Mouse (Mus musculus): ENCODE measurements at regions not wholly inside any gene's neighbourhood (a gene's known extent, or its start where the extent isn't known, plus 50 kb on each side); places are given as distances from the start of the nearest gene placed in this dataset.

DNA sequence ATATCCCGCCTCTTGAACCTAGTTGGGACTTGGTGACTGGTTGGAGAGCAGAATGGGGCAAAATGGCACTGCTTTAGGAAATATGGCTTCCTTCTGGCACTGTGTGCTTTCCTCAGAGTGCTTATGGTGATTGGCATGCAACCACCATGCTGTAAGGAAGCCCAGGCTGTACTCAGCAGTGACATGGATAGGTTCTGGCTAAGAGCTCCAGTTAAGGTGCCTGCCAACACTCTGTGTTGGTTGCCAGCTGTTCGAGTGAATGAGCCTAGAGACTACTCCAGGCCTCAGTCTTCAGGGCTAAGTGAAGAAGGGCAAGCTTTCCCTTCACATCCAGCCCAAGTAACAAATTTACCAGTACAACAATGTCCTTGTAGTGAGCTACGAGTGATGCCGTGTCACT lies 301.9 kb downstream of the Otol1 start:
- Histone ChIP-seq H3K9me3 (ENCODE audit: control insufficient read depth, low read length) (no peaks in the 10 kb centered on the region), H3K27me3 (ENCODE audit: control insufficient read depth, insufficient read depth, low read length) (no peaks in the 10 kb centered on the region), H3K27ac (ENCODE audit: low read depth, low read length) (no peak overlapping the region), H3K4me3 (ENCODE audit: low read depth, low read length) (no peak overlapping the region), H3K9ac (ENCODE audit: low read depth, low read length) (no peak overlapping the region), H3K4me2 (replicated peaks; ENCODE audit: low read depth, low read length) (no peak overlapping the region), H3K4me1 (replicated peaks; ENCODE audit: control insufficient read depth, insufficient read depth, low read length) (no peaks in the 10 kb centered on the region), H3K36me3 (ENCODE audit: control insufficient read depth, insufficient read depth, low read length) (no peaks in the 10 kb centered on the region)
- WGBS: 88% methylated on average over 4 of the region's 4 CpGs
- DNase-seq (ENCODE audit: low spot score) (no peak), ATAC-seq (ENCODE audit: low FRiP score) (no peak)

DNA sequence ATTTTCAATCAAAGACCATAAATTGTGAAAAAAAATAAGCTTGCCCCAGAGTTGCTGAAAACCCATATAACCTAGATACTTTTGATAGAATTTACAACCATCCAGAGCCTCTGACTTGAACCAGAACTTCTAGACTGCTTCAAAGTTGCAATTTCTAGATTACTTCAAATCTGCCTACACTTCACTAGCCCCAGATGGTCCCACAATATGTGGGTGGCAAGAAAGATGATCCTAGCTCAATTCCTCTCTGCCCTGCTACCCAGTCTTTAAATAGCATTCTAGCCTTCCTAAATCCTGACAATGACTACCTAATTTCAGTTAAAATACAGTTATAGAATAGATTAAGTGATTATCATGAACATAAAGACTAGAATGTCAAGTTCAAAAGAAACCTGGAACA lies 303.6 kb downstream of the Otol1 start:
- ATAC-seq (ENCODE audit: low FRiP score) (no peak), DNase-seq (ENCODE audit: low spot score) (no peak)
- no peak overlapping the region for H3K27ac ChIP-seq (ENCODE audit: low read depth, low read length)
- no peaks in the 10 kb centered on the region for H3K27me3 ChIP-seq (ENCODE audit: control insufficient read depth, insufficient read depth, low read length)
- no peaks in the 10 kb centered on the region for H3K9me3 ChIP-seq (ENCODE audit: control insufficient read depth, low read length)
- no peak overlapping the region for H3K9ac ChIP-seq (ENCODE audit: low read depth, low read length)
- no peak overlapping the region for H3K4me3 ChIP-seq (ENCODE audit: low read depth, low read length)
- no peak overlapping the region for H3K4me2 ChIP-seq (replicated peaks; ENCODE audit: low read depth, low read length)
- no peaks in the 10 kb centered on the region for H3K36me3 ChIP-seq (ENCODE audit: control insufficient read depth, insufficient read depth, low read length)
- no peaks in the 10 kb centered on the region for H3K4me1 ChIP-seq (replicated peaks; ENCODE audit: control insufficient read depth, insufficient read depth, low read length)

DNA sequence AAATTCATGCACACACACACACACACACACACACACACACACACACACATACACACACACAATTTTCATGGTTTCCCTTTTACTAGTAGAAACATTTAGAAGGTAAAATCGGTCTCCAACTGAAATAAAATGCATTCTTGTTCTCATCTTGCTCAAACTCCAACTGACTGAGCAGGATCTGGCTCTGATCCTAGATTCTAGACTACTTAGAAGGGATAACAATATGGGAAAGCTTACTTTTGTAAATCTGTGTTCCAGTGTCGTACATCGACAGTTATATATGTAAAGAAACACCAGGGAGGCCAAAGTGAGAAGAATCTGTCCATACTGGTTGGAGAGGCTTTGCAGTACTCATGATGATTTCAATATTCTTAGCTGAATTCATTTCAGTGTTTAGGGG lies 304.6 kb downstream of the Otol1 start:
- no peaks in the 10 kb centered on the region for H3K27me3 ChIP-seq (ENCODE audit: control insufficient read depth, insufficient read depth, low read length)
- H3K27ac ChIP-seq (ENCODE audit: low read depth, low read length): no peak overlapping the region
- 87% methylated on average over 3 of the region's 3 CpGs for WGBS
- H3K4me3 ChIP-seq (ENCODE audit: low read depth, low read length): no peak overlapping the region
- H3K4me2 ChIP-seq (replicated peaks; ENCODE audit: low read depth, low read length): no peak overlapping the region
- H3K9ac ChIP-seq (ENCODE audit: low read depth, low read length): no peak overlapping the region
- no peaks in the 10 kb centered on the region for H3K4me1 ChIP-seq (replicated peaks; ENCODE audit: control insufficient read depth, insufficient read depth, low read length)
- DNase-seq (ENCODE audit: low spot score): no peak
- H3K36me3 ChIP-seq (ENCODE audit: control insufficient read depth, insufficient read depth, low read length): no peaks in the 10 kb centered on the region
- H3K9me3 ChIP-seq (ENCODE audit: control insufficient read depth, low read length): no peaks in the 10 kb centered on the region
- no peak for ATAC-seq (ENCODE audit: low FRiP score)

DNA sequence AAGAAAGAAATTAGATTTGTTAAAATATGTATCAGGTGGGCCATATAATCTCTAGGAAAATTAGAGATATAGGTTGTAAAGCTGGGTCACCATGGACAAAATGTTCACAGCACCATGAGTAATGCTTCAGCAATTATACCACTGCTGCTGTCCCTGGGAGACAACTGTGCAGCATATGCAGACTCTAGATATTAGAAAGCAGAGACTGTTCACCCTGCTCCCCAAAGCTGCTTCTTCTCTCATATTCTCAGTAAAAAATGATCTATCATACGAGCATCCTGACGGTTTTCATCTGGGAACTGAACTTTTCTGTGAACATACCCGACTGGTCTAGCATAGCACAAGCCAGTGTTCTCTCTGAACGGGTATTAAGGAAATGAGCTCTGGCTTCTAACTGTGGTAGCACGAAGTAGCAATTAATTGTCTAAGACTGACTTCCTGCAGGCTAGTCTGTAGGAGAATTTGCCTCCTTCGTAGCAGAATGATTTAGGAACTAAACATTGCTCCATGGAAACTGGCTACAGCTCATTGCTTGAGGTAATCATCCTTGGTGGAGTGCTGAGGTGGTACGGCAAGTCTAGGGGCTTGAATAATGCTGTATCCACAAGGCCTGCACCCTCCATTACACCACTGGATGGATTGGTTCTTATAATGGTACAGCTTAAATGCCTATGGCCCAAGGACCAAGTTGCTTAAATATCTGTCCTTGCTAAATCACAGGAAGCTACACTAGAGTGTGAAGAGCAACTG lies 305.9 kb downstream of the Otol1 start:
- WGBS: 72% methylated on average over 7 of the region's 7 CpGs
- Histone ChIP-seq H3K27me3 (ENCODE audit: control insufficient read depth, insufficient read depth, low read length) (no peaks in the 10 kb centered on the region), H3K9ac (ENCODE audit: low read depth, low read length) (no peak overlapping the region), H3K36me3 (ENCODE audit: control insufficient read depth, insufficient read depth, low read length) (no peaks in the 10 kb centered on the region), H3K4me3 (ENCODE audit: low read depth, low read length) (no peak overlapping the region), H3K4me2 (replicated peaks; ENCODE audit: low read depth, low read length) (no peak overlapping the region), H3K27ac (ENCODE audit: low read depth, low read length) (no peak overlapping the region), H3K9me3 (ENCODE audit: control insufficient read depth, low read length) (no peaks in the 10 kb centered on the region), H3K4me1 (replicated peaks; ENCODE audit: control insufficient read depth, insufficient read depth, low read length) (no peaks in the 10 kb centered on the region)
- DNase-seq (ENCODE audit: low spot score) (no peak), ATAC-seq (ENCODE audit: low FRiP score) (no peak)

DNA sequence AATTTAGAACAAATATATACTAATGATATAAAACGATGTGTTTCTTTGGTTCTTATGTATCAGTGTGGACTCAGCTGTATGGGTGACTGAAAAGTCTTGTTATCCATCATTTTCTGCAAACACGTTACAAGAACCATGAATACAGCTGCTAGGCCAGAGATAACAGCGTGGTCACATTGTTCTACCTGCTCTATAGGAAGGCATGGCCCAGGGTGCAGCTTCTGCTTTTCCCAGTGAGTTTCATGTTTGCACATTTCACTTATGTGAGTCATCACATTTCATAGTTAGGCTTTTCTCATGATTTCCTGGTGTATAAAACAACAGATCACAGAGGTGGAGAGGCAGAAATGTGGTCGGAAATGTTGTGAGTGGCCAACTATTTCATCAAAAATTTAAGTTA lies 306.8 kb downstream of the Otol1 start:
- no peaks in the 10 kb centered on the region for H3K27me3 ChIP-seq (ENCODE audit: control insufficient read depth, insufficient read depth, low read length)
- H3K4me1 ChIP-seq (replicated peaks; ENCODE audit: control insufficient read depth, insufficient read depth, low read length): no peaks in the 10 kb centered on the region
- H3K4me2 ChIP-seq (replicated peaks; ENCODE audit: low read depth, low read length): no peak overlapping the region
- 86% methylated on average over 4 of the region's 4 CpGs for WGBS
- H3K9me3 ChIP-seq (ENCODE audit: control insufficient read depth, low read length): no peaks in the 10 kb centered on the region
- H3K36me3 ChIP-seq (ENCODE audit: control insufficient read depth, insufficient read depth, low read length): no peaks in the 10 kb centered on the region
- H3K27ac ChIP-seq (ENCODE audit: low read depth, low read length): no peak overlapping the region
- DNase-seq (ENCODE audit: low spot score) (no peak), ATAC-seq (ENCODE audit: low FRiP score) (no peak)
- no peak overlapping the region for H3K9ac ChIP-seq (ENCODE audit: low read depth, low read length)
- no peak overlapping the region for H3K4me3 ChIP-seq (ENCODE audit: low read depth, low read length)

DNA sequence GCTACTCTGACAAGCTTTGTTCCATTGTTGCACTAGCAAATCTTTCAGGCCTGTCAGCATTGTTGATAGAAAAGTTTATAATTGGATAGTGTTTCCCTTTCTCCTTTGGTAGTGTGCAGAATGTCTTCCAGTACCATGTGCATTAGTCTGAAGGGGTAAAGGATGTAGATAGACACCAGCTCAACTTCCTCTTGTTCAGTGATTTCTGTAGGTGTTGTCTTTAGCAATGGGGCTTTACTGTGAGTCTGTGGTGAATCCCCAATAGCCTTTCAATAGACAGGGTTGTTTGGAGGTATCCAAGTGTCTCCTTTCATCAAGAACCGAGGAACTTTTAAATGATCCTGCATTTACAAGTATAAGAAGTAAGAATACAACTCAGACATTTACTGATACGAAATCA lies 311.0 kb downstream of the Otol1 start:
- no peak overlapping the region for H3K27ac ChIP-seq (ENCODE audit: low read depth, low read length)
- 85% methylated on average over 2 of the region's 2 CpGs for WGBS
- no peaks in the 10 kb centered on the region for H3K36me3 ChIP-seq (ENCODE audit: control insufficient read depth, insufficient read depth, low read length)
- no peaks in the 10 kb centered on the region for H3K4me1 ChIP-seq (replicated peaks; ENCODE audit: control insufficient read depth, insufficient read depth, low read length)
- ATAC-seq (ENCODE audit: low FRiP score) (no peak), DNase-seq (ENCODE audit: low spot score) (no peak)
- H3K9me3 ChIP-seq (ENCODE audit: control insufficient read depth, low read length): no peaks in the 10 kb centered on the region
- H3K9ac ChIP-seq (ENCODE audit: low read depth, low read length): no peak overlapping the region
- H3K27me3 ChIP-seq (ENCODE audit: control insufficient read depth, insufficient read depth, low read length): no peaks in the 10 kb centered on the region
- no peak overlapping the region for H3K4me2 ChIP-seq (replicated peaks; ENCODE audit: low read depth, low read length)
- H3K4me3 ChIP-seq (ENCODE audit: low read depth, low read length): no peak overlapping the region

DNA sequence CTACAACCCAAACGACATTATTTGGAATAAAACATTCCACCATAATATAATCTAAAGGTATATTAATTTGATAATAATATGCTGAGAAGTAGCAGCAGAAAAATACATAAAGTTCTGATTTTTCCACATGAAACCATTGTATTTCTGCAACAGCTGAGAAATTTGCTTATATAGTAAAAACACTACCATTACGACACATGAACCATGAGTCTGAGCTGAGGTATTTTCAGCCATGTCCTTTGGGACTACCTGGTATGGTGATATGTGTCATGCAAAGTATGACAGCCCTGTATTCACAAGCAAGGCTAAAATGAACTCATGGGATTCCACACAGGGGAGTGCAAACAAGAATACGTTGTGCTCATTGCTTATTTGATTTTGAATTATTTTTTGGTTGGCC lies 311.7 kb downstream of the Otol1 start:
- Histone ChIP-seq H3K9me3 (ENCODE audit: control insufficient read depth, low read length) (no peaks in the 10 kb centered on the region), H3K27me3 (ENCODE audit: control insufficient read depth, insufficient read depth, low read length) (no peaks in the 10 kb centered on the region), H3K9ac (ENCODE audit: low read depth, low read length) (no peak overlapping the region), H3K27ac (ENCODE audit: low read depth, low read length) (no peak overlapping the region), H3K4me3 (ENCODE audit: low read depth, low read length) (no peak overlapping the region), H3K4me1 (replicated peaks; ENCODE audit: control insufficient read depth, insufficient read depth, low read length) (no peaks in the 10 kb centered on the region), H3K36me3 (ENCODE audit: control insufficient read depth, insufficient read depth, low read length) (no peaks in the 10 kb centered on the region), H3K4me2 (replicated peaks; ENCODE audit: low read depth, low read length) (no peak overlapping the region)
- 86% methylated on average over 3 of the region's 3 CpGs for WGBS
- no peak for DNase-seq (ENCODE audit: low spot score)
- no peak for ATAC-seq (ENCODE audit: low FRiP score)

DNA sequence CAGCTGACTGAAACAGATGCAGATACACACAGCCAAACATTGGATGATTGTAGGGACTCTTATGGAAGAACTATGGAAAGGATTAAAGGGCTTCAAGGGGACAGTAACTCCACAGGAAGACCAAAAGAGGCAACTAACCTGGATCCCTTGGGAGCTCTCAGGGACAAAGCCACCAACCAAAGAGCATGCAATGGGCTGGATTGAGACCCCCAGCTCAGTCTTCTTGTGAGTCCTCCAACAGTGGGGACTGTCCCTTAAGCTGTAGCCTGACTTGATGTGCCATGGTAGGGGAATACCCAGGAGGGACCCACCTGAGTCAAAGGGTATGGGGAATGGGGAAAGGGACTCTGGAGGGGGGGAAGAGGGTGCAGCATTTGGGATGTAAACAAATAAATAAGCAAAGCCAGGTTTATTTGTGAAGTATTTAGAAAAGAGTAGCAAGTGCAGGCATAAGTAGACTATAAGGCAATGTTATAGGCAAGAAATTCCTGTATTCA lies 313.8 kb downstream of the Otol1 start:
- Histone ChIP-seq H3K9me3 (ENCODE audit: control insufficient read depth, low read length) (no peaks in the 10 kb centered on the region), H3K27ac (ENCODE audit: low read depth, low read length) (no peak overlapping the region), H3K4me3 (ENCODE audit: low read depth, low read length) (no peak overlapping the region), H3K9ac (ENCODE audit: low read depth, low read length) (no peak overlapping the region), H3K4me2 (replicated peaks; ENCODE audit: low read depth, low read length) (no peak overlapping the region), H3K36me3 (ENCODE audit: control insufficient read depth, insufficient read depth, low read length) (no peaks in the 10 kb centered on the region), H3K27me3 (ENCODE audit: control insufficient read depth, insufficient read depth, low read length) (no peaks in the 10 kb centered on the region), H3K4me1 (replicated peaks; ENCODE audit: control insufficient read depth, insufficient read depth, low read length) (no peaks in the 10 kb centered on the region)
- ATAC-seq (ENCODE audit: low FRiP score) (no peak), DNase-seq (ENCODE audit: low spot score) (no peak)

DNA sequence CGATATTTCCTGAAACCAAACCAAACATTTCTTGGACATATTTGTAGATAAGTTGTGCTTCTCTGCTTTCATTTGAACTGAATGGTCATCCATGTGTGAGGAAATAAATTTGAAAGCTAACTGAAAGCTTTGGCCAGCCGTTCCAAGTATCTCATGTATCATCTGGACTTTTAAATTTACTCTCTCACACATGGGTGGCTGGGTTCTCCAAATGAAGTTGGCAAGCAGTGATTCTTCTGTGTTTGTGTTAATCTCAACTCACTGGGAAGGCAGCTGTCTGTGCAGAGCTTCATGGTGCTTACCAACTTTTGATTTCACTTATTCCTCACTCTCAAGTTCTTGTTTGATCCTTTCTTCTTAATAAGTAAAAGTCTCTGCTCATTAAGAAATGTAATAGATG lies 317.3 kb downstream of the Otol1 start:
- no peak overlapping the region for H3K9ac ChIP-seq (ENCODE audit: low read depth, low read length)
- H3K4me1 ChIP-seq (replicated peaks; ENCODE audit: control insufficient read depth, insufficient read depth, low read length): no peaks in the 10 kb centered on the region
- H3K4me3 ChIP-seq (ENCODE audit: low read depth, low read length): no peak overlapping the region
- 89% methylated on average over 2 of the region's 2 CpGs for WGBS
- no peak overlapping the region for H3K27ac ChIP-seq (ENCODE audit: low read depth, low read length)
- H3K27me3 ChIP-seq (ENCODE audit: control insufficient read depth, insufficient read depth, low read length): no peaks in the 10 kb centered on the region
- ATAC-seq (ENCODE audit: low FRiP score) (no peak), DNase-seq (ENCODE audit: low spot score) (no peak)
- no peaks in the 10 kb centered on the region for H3K9me3 ChIP-seq (ENCODE audit: control insufficient read depth, low read length)
- no peak overlapping the region for H3K4me2 ChIP-seq (replicated peaks; ENCODE audit: low read depth, low read length)
- no peaks in the 10 kb centered on the region for H3K36me3 ChIP-seq (ENCODE audit: control insufficient read depth, insufficient read depth, low read length)

Data from hindbrain, embryonic 11.5 days (tissue).